Mouse (Mus musculus) embryonic facial prominence, embryonic 13.5 days (tissue): ENCODE measurements around the gene Fam124a. TPM values are rescaled to one million over a fixed set of nuclear protein-coding genes. Genes with fewer than 3 reads are reported as not detected.
"Not testable (repeated sequence)": the region's sequence is repeated elsewhere in the genome, so short reads cannot be mapped to it uniquely, and the experiment has no call there.

Source experiments
- ATAC-seq: fragments of 200-750 bp; cut with Nextera tagmentation; 2 replicates; pipeline ENCODE4 v1.8.0; 2017; ENCODE audit warnings: low read depth; ENCODE audit not compliant: insufficient number of reproducible peaks, insufficient read depth, low FRiP score, low TSS enrichment
- H3K27ac ChIP-seq: fragments of 300-500 bp; sonication (generic); 2 replicates; pipeline ENCODE4 v1.5.1; 2015; ENCODE audit warnings: moderate library complexity, mild to moderate bottlenecking, inconsistent platforms
- H3K27me3 ChIP-seq: fragments of 300-500 bp; sonication (generic); 2 replicates; pipeline ENCODE4 v1.6.1; 2015; ENCODE audit warnings: mild to moderate bottlenecking, inconsistent platforms
- H3K36me3 ChIP-seq: fragments of 300-500 bp; sonication (generic); 2 replicates; pipeline ENCODE4 v1.6.1; 2015; ENCODE audit warnings: mild to moderate bottlenecking, inconsistent platforms
- H3K4me1 ChIP-seq: fragments of 300-500 bp; sonication (generic); 2 replicates; pipeline ENCODE4 v1.6.1; 2015; ENCODE audit warnings: inconsistent platforms
- H3K4me2 ChIP-seq: fragments of 300-500 bp; sonication (generic); 2 replicates; pipeline ENCODE4 v1.6.1; 2015; ENCODE audit warnings: moderate library complexity, mild to moderate bottlenecking, inconsistent platforms
- H3K4me3 ChIP-seq: fragments of 300-500 bp; sonication (generic); 2 replicates; pipeline ENCODE4 v1.5.1; 2015; ENCODE audit warnings: mild to moderate bottlenecking, inconsistent platforms
- H3K9ac ChIP-seq: fragments of 300-500 bp; sonication (generic); 2 replicates; pipeline ENCODE4 v1.6.1; 2015; ENCODE audit warnings: mild to moderate bottlenecking, inconsistent platforms
- H3K9me3 ChIP-seq: fragments of 300-500 bp; sonication (generic); 2 replicates; pipeline ENCODE4 v1.6.1; 2016; ENCODE audit warnings: inconsistent platforms
- WGBS: fragments of 180-500 bp; shearing (Covaris S2); methylation state at CpG from one replicate; pipeline ENCODE4 v1.1.7; 2015; ENCODE audit warnings: mixed read lengths; 5-methylcytosine and 5-hydroxymethylcytosine counted together
- polyA plus RNA-seq: library from polyadenylated mRNA; unstranded; fragments of >200 nt; fragmentation: Nextera tagmentation; extraction: Ambion mirVana; gene quantifications from 2 replicates; pipeline ENCODE4 v1.2.1, GENCODE M21; 2015

Gene Fam124a
- polyA plus RNA-seq, 1 experiment from 2014 or later, result 3.3 TPM

DNA sequence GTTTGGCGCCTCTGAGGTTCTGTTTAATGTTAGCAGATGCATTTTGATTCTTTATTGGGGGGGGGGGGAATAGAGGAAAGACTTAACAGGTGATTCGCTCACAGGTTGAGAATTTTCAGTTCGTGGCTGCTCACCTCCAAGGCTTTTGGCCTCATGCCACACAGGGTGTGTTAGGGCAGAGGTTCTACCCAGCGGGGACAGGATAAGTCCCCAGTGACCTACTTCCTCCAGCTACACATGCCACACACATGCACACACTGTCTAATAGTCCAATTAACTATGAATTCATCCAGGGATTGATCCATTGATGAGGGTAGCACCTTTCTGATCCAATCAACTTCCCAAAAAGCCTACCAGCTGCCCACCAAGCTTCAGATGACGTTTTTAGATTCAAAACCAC, 1.8 kb upstream of the Fam124a start:
- ATAC-seq, result no peak

GRCm38 (mm10) chr14:62555840-62556810, 588 bp downstream of the Fam124a start:
- H3K27me3 ChIP-seq, result peaks cover 37% of the 10 kb centered on the region
- no peak overlapping the region for H3K27ac ChIP-seq
- no peaks in the 10 kb centered on the region for H3K36me3 ChIP-seq
- H3K4me3 ChIP-seq, result peak overlapping the region; percentile 62
- H3K9ac ChIP-seq, result peak overlapping the region; percentile 70
- peak; percentile 73 for ATAC-seq
- H3K9me3 ChIP-seq, result no peaks in the 10 kb centered on the region
- H3K4me1 ChIP-seq, result peaks cover 5% of the 10 kb centered on the region
- H3K4me2 ChIP-seq, result peak overlapping the region; percentile 92
- 10% methylated on average over 38 of the region's 38 CpGs for WGBS

More for the DNA sequence above, 1.8 kb upstream of the Fam124a start:
- Histone ChIP-seq H3K9ac (no peak overlapping the region), H3K27ac (no peak overlapping the region), H3K4me3 (no peak overlapping the region), H3K27me3 (peaks cover 34% of the 10 kb centered on the region), H3K36me3 (no peaks in the 10 kb centered on the region), H3K4me2 (no peak overlapping the region), H3K9me3 (no peaks in the 10 kb centered on the region), H3K4me1 (peaks cover 5% of the 10 kb centered on the region)
- WGBS, result 69% methylated on average over 5 of the region's 5 CpGs

DNA sequence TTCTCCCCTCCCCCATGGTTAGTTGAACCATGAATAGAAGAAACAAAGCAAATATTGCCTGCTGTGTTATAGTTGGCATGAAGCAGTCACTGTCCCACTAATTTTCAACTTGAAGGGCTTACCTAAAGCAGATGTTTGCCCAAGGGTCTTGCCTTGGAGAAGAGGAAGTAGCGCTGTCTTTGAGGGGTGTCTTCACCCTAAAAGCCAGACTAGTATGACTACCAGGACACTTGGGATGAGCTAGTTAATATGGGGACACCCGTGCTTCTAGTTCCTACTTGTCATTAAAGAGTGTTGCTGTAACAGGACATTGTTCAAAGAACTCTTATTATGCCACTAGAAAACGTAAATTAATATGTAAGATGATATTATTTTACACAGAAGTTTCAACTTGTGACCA, 1.6 kb downstream of the Fam124a start:
- Histone ChIP-seq H3K4me1 (peaks cover 5% of the 10 kb centered on the region), H3K4me2 (no peak overlapping the region), H3K36me3 (no peaks in the 10 kb centered on the region), H3K27me3 (peaks cover 37% of the 10 kb centered on the region), H3K9me3 (no peaks in the 10 kb centered on the region), H3K27ac (no peak overlapping the region), H3K4me3 (no peak overlapping the region), H3K9ac (no peak overlapping the region)
- ATAC-seq, result no peak
- WGBS, result 68% methylated on average over 3 of the region's 3 CpGs

- Histone ChIP-seq H3K4me3 (no peak overlapping the region), H3K36me3 (no peaks in the 10 kb centered on the region), H3K27ac (no peak overlapping the region), H3K9me3 (no peaks in the 10 kb centered on the region), H3K4me1 (no peaks in the 10 kb centered on the region), H3K27me3 (peaks cover 14% of the 10 kb centered on the region), H3K4me2 (no peak overlapping the region), H3K9ac (no peak overlapping the region)
- WGBS, result 55% methylated on average over 17 of the region's 17 CpGs
- no peak for ATAC-seq
These were observed 6.6 kb downstream of the Fam124a start for GRCm38 (mm10) chr14:62561875-62562748.

DNA sequence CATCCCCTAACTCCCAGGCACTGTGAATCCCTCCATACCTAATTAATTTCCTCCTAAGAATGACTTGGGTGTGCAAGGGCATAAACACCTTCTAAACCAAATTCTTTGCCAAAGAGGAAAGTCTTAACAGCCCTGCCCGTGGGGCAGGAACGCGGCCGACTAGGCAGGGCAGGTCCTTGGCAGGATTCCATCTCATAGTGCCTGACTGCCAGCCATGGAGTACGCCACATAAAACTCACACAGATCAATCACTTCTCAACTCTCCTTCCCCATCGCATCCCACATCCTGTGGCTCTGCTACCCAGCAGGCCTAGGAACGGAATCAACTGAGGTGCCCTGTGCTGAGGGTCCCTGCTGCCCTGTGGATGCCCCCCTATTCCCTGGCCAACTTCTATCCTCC, 8.1 kb downstream of the Fam124a start:
- no peak overlapping the region for H3K27ac ChIP-seq
- ATAC-seq, result no peak
- 75% methylated on average over 7 of the region's 7 CpGs for WGBS

DNA sequence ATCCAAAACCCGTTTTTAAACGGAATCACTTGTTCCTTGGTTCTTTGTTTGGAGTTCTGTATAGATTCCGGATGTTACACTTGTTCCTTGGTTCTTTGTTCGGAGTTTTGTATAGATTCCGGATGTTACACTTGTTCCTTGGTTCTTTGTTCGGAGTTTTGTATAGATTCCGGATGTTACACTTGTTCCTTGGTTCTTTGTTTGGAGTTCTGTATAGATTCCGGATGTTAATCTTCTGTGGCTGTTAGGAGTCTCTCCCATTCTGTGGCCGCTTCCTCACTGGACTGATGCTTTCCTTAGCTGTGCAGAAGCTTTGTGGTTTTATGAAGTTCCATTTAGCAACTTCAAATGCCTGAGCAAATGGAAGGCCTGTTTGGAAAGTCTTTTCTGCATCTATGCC, 11.3 kb downstream of the Fam124a start, which contains the start of gene Gm4131:
Gm4131 (minus strand) TSS at position 101 of the 400 bp plus-strand sequence.
- WGBS, result 81% methylated on average over 9 of the region's 9 CpGs
- H3K9me3 ChIP-seq, ATAC-seq, H3K4me1 ChIP-seq, H3K27me3 ChIP-seq, H3K36me3 ChIP-seq, H3K9ac ChIP-seq, H3K4me3 ChIP-seq, H3K27ac ChIP-seq, H3K4me2 ChIP-seq: not testable (repeated sequence)

More for the DNA sequence above, 8.1 kb downstream of the Fam124a start:
- H3K9me3 ChIP-seq, result no peaks in the 10 kb centered on the region
- no peak overlapping the region for H3K4me3 ChIP-seq
- H3K27me3 ChIP-seq, result peaks cover 6% of the 10 kb centered on the region; the same call in 1 of the 2 replicates
- no peaks in the 10 kb centered on the region for H3K4me1 ChIP-seq
- no peak overlapping the region for H3K9ac ChIP-seq
- H3K4me2 ChIP-seq, result no peak overlapping the region
- H3K36me3 ChIP-seq, result no peaks in the 10 kb centered on the region

DNA sequence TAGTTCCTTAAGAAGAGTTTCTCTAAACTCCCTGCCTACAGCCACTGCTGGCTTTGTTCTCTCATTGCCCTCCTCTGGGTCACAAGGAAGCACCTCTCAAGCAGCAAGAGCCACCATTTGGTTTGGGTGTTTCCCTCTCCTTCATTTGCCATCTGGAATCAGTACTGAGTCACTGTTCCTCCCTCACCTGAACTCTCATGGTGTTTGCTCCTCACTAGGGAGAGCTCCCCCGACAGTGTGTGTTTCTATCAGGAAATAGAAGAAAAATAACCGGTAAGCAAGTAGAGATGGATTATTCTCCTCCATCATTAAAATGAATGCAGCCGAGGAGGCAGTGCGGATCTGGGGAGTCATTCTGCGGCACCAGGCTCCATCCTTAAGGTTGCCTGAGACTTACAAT, 13.9 kb downstream of the Fam124a start:
- Histone ChIP-seq H3K27me3 (no peaks in the 10 kb centered on the region; the same call in 1 of the 2 replicates), H3K27ac (no peak overlapping the region), H3K36me3 (no peaks in the 10 kb centered on the region), H3K4me3 (no peak overlapping the region), H3K4me2 (no peak overlapping the region), H3K9ac (no peak overlapping the region), H3K9me3 (no peaks in the 10 kb centered on the region), H3K4me1 (peaks cover 4% of the 10 kb centered on the region)
- ATAC-seq, result no peak
- 90% methylated on average over 5 of the region's 5 CpGs for WGBS

DNA sequence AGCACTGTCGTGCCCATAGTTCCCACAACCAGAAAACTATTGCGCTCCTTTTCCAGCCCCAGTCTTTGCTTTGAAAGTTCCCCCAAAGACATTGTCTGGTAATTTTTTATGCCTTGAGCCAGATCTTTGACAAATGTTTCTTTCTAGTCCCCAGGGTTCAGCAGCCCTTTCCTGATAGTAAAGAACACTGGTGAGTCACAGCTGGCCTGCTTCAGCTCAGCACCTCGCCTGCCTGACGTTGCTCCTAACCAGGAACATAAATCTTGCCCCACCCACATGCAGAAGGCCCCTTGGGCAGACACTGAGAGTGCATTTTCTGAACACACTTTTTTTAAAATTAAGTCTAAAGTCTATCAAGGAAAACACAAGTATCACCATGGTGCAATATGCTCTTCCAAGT, 14.8 kb downstream of the Fam124a start:
- ATAC-seq, result no peak
- Histone ChIP-seq H3K27me3 (no peaks in the 10 kb centered on the region), H3K4me1 (peaks cover 4% of the 10 kb centered on the region), H3K27ac (no peak overlapping the region), H3K9me3 (no peaks in the 10 kb centered on the region), H3K9ac (no peak overlapping the region), H3K4me2 (no peak overlapping the region), H3K36me3 (no peaks in the 10 kb centered on the region), H3K4me3 (no peak overlapping the region)
- WGBS, result 50% methylated on average over 4 of the region's 4 CpGs

DNA sequence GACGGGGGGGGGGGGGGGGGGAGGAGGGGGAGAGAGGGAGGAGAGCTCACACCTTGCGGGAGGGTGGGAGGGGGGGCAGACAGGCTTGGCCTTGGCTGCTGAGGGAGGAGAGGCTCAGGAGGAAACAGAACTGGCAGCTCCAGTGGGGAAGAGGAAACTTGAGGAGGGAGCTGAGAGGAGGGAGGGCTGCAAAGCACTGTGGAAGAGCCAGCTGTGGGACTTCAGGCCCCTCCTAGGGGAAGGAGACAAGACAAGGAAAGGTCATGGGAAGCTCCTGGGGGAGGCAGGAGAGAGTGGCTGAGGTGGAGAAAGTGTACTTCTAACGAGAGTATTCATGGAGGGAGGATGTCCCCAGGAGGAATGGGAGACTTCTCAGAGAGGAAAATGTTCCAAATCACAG, 17.9 kb downstream of the Fam124a start:
- ATAC-seq, result no peak
- Histone ChIP-seq H3K9ac (no peak overlapping the region), H3K4me3 (no peak overlapping the region), H3K36me3 (no peaks in the 10 kb centered on the region), H3K4me2 (peak overlapping the region; percentile 32), H3K27me3 (no peaks in the 10 kb centered on the region), H3K27ac (no peak overlapping the region), H3K9me3 (no peaks in the 10 kb centered on the region), H3K4me1 (peaks cover 4% of the 10 kb centered on the region)
- WGBS, result 0% methylated on average over 1 of the region's 3 CpGs

DNA sequence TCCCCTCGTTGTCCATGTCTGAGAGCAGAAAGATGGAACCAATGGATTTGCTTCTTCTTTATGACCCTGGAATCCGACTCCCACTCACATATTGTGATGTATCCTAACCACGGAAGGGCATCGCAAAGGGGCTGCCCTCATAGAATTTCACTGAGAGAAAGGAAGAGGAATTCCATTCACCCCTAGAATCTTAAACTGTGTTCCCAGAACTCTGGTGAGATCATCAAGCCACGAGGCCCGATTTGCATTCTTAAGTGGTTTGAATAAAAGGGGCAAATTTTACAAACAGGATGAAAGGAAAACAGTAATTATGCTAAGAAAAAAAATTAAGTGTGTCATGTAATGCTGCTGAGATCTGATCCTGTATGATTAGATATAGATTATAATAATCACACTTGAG, 19.4 kb downstream of the Fam124a start:
- ATAC-seq, result no peak
- Histone ChIP-seq H3K9me3 (no peaks in the 10 kb centered on the region), H3K4me1 (peaks cover 4% of the 10 kb centered on the region), H3K9ac (no peak overlapping the region), H3K4me3 (no peak overlapping the region), H3K27ac (no peak overlapping the region), H3K4me2 (no peak overlapping the region), H3K36me3 (no peaks in the 10 kb centered on the region), H3K27me3 (no peaks in the 10 kb centered on the region)
- 61% methylated on average over 6 of the region's 6 CpGs for WGBS

- no peak overlapping the region for H3K4me3 ChIP-seq
- H3K27me3 ChIP-seq, result no peaks in the 10 kb centered on the region
- no peak overlapping the region for H3K27ac ChIP-seq
- H3K4me1 ChIP-seq, result peaks cover 4% of the 10 kb centered on the region
- no peak overlapping the region for H3K4me2 ChIP-seq
- H3K9ac ChIP-seq, result no peak overlapping the region
- H3K9me3 ChIP-seq, result no peaks in the 10 kb centered on the region
- no peaks in the 10 kb centered on the region for H3K36me3 ChIP-seq
- no peak for ATAC-seq
- 64% methylated on average over 8 of the region's 8 CpGs for WGBS
These were observed 20.3 kb downstream of the Fam124a start for GRCm38 (mm10) chr14:62575862-62576261.
